Mouse (Mus musculus) lung, embryonic 15.5 days (tissue): ENCODE data around the gene Klb. TPM values are rescaled to one million over a fixed set of nuclear protein-coding genes. Genes with fewer than 3 reads are reported as not detected.

ENCODE experiments used
- ATAC-seq: fragments of 200-750 bp; cut with Nextera tagmentation; 2 replicates; pipeline ENCODE4 v1.8.0; 2017; ENCODE audit warnings: moderate number of reproducible peaks, borderline replicate concordance; ENCODE audit not compliant: low FRiP score, low TSS enrichment; ENCODE audit errors: extremely low read depth
- H3K27ac ChIP-seq: fragments of 300-500 bp; sonication (generic); 2 replicates; pipeline ENCODE4 v1.5.1; 2015; ENCODE audit warnings: moderate library complexity, mild to moderate bottlenecking, inconsistent platforms
- H3K27me3 ChIP-seq: fragments of 300-500 bp; sonication (generic); 2 replicates; pipeline ENCODE4 v1.6.1; 2015; ENCODE audit warnings: inconsistent platforms
- H3K36me3 ChIP-seq: fragments of 300-500 bp; sonication (generic); 2 replicates; pipeline ENCODE4 v1.6.1; 2015; ENCODE audit warnings: inconsistent platforms
- H3K4me1 ChIP-seq: fragments of 300-500 bp; sonication (generic); 2 replicates; pipeline ENCODE4 v1.6.1; 2015; ENCODE audit warnings: inconsistent platforms
- H3K4me2 ChIP-seq: fragments of 300-500 bp; sonication (generic); 2 replicates; pipeline ENCODE4 v1.6.1; 2015; ENCODE audit warnings: inconsistent platforms, mild to moderate bottlenecking, moderate library complexity
- H3K4me3 ChIP-seq: fragments of 300-500 bp; sonication (generic); 2 replicates; pipeline ENCODE4 v1.5.1; 2015; ENCODE audit warnings: mild to moderate bottlenecking, inconsistent platforms
- H3K9ac ChIP-seq: fragments of 300-500 bp; sonication (generic); 2 replicates; pipeline ENCODE4 v1.6.1; 2015; ENCODE audit warnings: inconsistent platforms
- H3K9me3 ChIP-seq: fragments of 300-500 bp; sonication (generic); 2 replicates; pipeline ENCODE4 v1.6.1; 2016; ENCODE audit warnings: inconsistent platforms
- WGBS: fragments of 180-500 bp; shearing (Covaris S2); methylation state at CpG from one replicate; pipeline ENCODE4 v1.1.7; 2015; 5-methylcytosine and 5-hydroxymethylcytosine counted together
- polyA plus RNA-seq: library from polyadenylated mRNA; unstranded; fragments of >200 nt; fragmentation: Nextera tagmentation; extraction: Ambion mirVana; gene quantifications from 2 replicates; pipeline ENCODE4 v1.2.1, GENCODE M21; 2015

Klb gene
- polyA plus RNA-seq, 1 experiment from 2014 or later, result not detected

DNA sequence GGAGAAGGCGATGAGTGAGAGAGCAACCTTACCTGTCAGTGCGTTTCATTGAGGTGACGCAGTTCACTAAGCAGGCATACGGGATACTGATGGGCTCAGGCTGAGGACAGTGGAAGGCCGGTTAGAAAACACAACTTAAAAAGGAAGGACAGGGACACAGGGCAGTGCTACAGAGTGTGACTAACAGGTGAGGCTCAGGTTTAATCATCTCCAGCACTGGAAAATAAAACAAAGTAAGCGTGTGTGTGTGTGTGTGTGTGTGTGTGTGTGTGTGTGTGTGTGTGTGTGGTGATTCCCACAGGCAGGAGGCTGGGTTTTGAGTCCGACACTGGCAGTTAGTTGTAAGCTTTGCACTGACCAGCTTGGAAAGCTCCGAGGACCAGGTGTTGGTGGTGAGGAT is 74.7 kb downstream of the Klb start:
- no peak overlapping the region for H3K27ac ChIP-seq
- WGBS, result 90% methylated on average over 8 of the region's 8 CpGs
- no peak overlapping the region for H3K4me3 ChIP-seq
- no peak for ATAC-seq
- H3K27me3 ChIP-seq, result no peaks in the 10 kb centered on the region
- peaks cover 56% of the 10 kb centered on the region for H3K36me3 ChIP-seq
- no peaks in the 10 kb centered on the region for H3K4me1 ChIP-seq
- H3K9ac ChIP-seq, result no peak overlapping the region
- H3K4me2 ChIP-seq, result no peak overlapping the region
- H3K9me3 ChIP-seq, result no peaks in the 10 kb centered on the region

DNA sequence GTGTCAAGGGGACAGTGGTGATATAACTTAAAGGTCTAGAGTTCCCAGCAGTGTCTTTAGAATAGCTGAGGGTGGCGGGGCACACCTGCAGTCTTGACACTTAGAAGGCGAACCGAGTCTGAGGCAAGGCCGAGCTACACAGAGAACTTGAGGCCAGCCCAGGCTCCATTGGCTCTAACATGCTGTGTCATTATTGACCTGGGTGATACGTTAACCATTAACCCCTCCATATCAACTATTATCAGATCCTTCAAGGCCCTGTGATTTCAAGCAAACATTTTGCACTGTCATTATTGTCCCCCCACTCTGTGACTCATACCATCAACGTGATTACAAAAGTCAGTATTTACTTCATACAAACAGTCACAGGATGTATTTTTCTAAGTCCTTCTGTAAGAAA is 76.1 kb downstream of the Klb start:
- no peaks in the 10 kb centered on the region for H3K9me3 ChIP-seq

DNA sequence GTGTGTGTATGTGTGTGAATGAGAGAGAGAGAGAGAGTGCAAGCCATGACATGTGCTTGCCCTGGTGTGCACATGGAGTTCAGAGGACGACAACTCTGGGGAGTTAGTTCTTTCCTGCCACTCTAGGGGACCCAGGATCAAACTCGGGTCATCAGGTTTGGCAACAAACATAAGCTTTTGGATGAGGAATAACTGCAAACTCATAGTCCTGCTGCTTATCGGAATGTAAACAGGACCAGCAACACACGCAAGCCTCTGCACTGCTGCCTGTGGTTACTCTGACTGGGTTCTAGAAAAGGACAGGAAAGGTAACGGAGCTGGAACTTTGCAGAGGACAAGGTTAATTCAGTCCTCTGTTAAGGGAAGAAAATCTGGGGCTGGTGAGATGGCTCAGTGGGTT is 77.1 kb downstream of the Klb start:
- Histone ChIP-seq H3K4me1 (no peaks in the 10 kb centered on the region), H3K9ac (no peak overlapping the region), H3K4me3 (no peak overlapping the region), H3K27me3 (no peaks in the 10 kb centered on the region), H3K27ac (no peak overlapping the region), H3K9me3 (no peaks in the 10 kb centered on the region), H3K36me3 (peaks cover 51% of the 10 kb centered on the region), H3K4me2 (no peak overlapping the region)
- WGBS, result 81% methylated on average over 5 of the region's 5 CpGs
- ATAC-seq, result no peak

More for the DNA sequence above, 76.1 kb downstream of the Klb start:
- H3K27me3 ChIP-seq, result no peaks in the 10 kb centered on the region
- 73% methylated on average over 6 of the region's 6 CpGs for WGBS
- no peak overlapping the region for H3K27ac ChIP-seq
- no peaks in the 10 kb centered on the region for H3K4me1 ChIP-seq
- no peak overlapping the region for H3K4me2 ChIP-seq
- no peak overlapping the region for H3K4me3 ChIP-seq
- no peak overlapping the region for H3K9ac ChIP-seq
- peaks cover 51% of the 10 kb centered on the region for H3K36me3 ChIP-seq
- no peak for ATAC-seq

DNA sequence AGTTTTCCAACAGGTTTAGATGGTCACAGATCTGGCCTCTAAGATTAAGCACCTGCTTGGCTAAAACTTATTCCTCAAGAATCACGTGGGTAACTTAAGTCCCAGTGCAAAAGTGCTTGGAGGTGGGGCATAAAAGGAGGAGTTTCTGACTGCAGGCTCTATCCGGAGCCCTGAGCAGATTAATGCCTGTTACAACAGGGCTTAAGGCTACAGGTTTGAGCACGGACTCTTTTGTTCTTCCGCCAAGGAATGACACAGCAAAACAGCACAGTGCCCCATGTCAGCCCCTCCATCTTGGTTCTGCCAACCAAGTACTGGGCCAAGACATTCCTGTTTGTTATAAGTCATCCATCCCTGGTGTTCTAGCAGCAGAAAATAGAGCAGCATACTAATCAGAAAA is 80.2 kb downstream of the Klb start:
- no peak for ATAC-seq
- H3K4me3 ChIP-seq, result no peak overlapping the region
- H3K27me3 ChIP-seq, result no peaks in the 10 kb centered on the region
- no peak overlapping the region for H3K9ac ChIP-seq
- no peak overlapping the region for H3K4me2 ChIP-seq
- no peak overlapping the region for H3K27ac ChIP-seq
- H3K36me3 ChIP-seq, result peaks cover 24% of the 10 kb centered on the region
- no peaks in the 10 kb centered on the region for H3K9me3 ChIP-seq
- no peaks in the 10 kb centered on the region for H3K4me1 ChIP-seq
- 54% methylated on average over 4 of the region's 4 CpGs for WGBS

DNA sequence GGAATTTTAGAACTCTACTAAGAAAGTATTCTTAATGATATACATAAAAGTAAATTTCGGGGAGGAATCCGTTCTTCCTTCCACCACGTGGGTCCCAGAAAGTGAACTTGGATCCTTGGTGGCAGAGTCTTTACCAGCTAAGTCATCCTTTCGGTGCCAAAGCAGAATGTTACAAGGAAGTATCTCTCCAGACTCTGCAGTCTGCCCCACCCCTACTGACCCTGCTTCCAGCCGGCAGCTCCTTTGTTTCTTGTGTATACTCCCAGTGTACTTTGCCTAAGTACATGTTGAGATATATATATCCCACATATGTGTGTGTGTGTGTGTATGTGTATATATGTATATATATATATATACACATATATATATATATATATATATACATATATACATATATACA is 81.3 kb downstream of the Klb start:
- no peak overlapping the region for H3K9ac ChIP-seq
- H3K4me1 ChIP-seq, result peaks cover 6% of the 10 kb centered on the region; the same call in 1 of the 2 replicates
- no peak for ATAC-seq
- 78% methylated on average over 5 of the region's 5 CpGs for WGBS
- H3K4me3 ChIP-seq, result no peak overlapping the region
- H3K9me3 ChIP-seq, result no peaks in the 10 kb centered on the region
- H3K27me3 ChIP-seq, result no peaks in the 10 kb centered on the region
- no peak overlapping the region for H3K4me2 ChIP-seq
- peaks cover 16% of the 10 kb centered on the region for H3K36me3 ChIP-seq
- H3K27ac ChIP-seq, result no peak overlapping the region

Other genes with a start within 250 kb of the Klb start
- gene Klhl5, start 240.8 kb upstream of the Klb start, polyA plus RNA-seq, result 26.8 and 28.6 TPM in 2 replicates
- gene Wdr19, start 148.6 kb upstream of the Klb start, polyA plus RNA-seq, result 9.7 and 10.5 TPM in 2 replicates
- gene Rfc1, start 12.6 kb upstream of the Klb start, polyA plus RNA-seq, result 80.3 and 84.4 TPM in 2 replicates
- gene Rpl9, start 43.1 kb downstream of the Klb start, polyA plus RNA-seq, result 991 and 1,022 TPM in 2 replicates
- 55.5 and 57.2 TPM in 2 replicates for gene Lias, start 43.2 kb downstream of the Klb start, polyA plus RNA-seq
- gene Ugdh, start 87.6 kb downstream of the Klb start, polyA plus RNA-seq, result 140 and 146 TPM in 2 replicates
- not detected in 2 replicates for gene Gm43552, start 144.5 kb downstream of the Klb start, polyA plus RNA-seq
- gene Smim14, start 188.9 kb downstream of the Klb start, polyA plus RNA-seq, result 99.4 and 108 TPM in 2 replicates
- 165 and 167 TPM in 2 replicates for gene Ube2k, start 188.9 kb downstream of the Klb start, polyA plus RNA-seq